Mouse (Mus musculus) 416B (cell line): ENCODE results near the gene Spag17.
A peak's percentile ranks its signal among the peaks of the same experiment; 100 is the strongest.

ENCODE experiments used
- DNase-seq: peaks from one replicate; pipeline ENCODE4 v3.0.0; 2011; ENCODE audit warnings: low read depth

Spag17 gene

GRCm38 (mm10) chr3:99964345-99964744 lies 79.1 kb downstream of the Spag17 start:
- no peak for DNase-seq

GRCm38 (mm10) chr3:99965863-99966262 lies 80.7 kb downstream of the Spag17 start:
- no peak for DNase-seq

GRCm38 (mm10) chr3:99966285-99966684 lies 81.1 kb downstream of the Spag17 start:
- DNase-seq, result no peak

- no peak for DNase-seq
Observed at GRCm38 (mm10) chr3:99970766-99971165, 85.6 kb downstream of the Spag17 start.

- DNase-seq, result peak; percentile 26
Observed at GRCm38 (mm10) chr3:99981046-99981445, 95.8 kb downstream of the Spag17 start.

GRCm38 (mm10) chr3:100004676-100005075 lies 119.5 kb downstream of the Spag17 start:
- no peak for DNase-seq

GRCm38 (mm10) chr3:100009807-100010206 lies 124.6 kb downstream of the Spag17 start:
- no peak for DNase-seq

- no peak for DNase-seq
Observed at GRCm38 (mm10) chr3:100014110-100014509, 128.9 kb downstream of the Spag17 start.

GRCm38 (mm10) chr3:100031291-100031690 lies 146.1 kb downstream of the Spag17 start:
- no peak for DNase-seq

- no peak for DNase-seq
Observed at GRCm38 (mm10) chr3:100032969-100033368, 147.8 kb downstream of the Spag17 start.

- no peak for DNase-seq
Observed at GRCm38 (mm10) chr3:100034366-100034956, 149.3 kb downstream of the Spag17 start.

GRCm38 (mm10) chr3:100035097-100035496 lies 149.9 kb downstream of the Spag17 start:
- DNase-seq, result no peak

- no peak for DNase-seq
Observed at GRCm38 (mm10) chr3:100036846-100037245, 151.6 kb downstream of the Spag17 start.

GRCm38 (mm10) chr3:100074406-100074805 lies 189.2 kb downstream of the Spag17 start:
- no peak for DNase-seq

- DNase-seq, result no peak
Observed at GRCm38 (mm10) chr3:100102386-100103092, 217.3 kb downstream of the Spag17 start.

GRCm38 (mm10) chr3:100106736-100107135 lies 221.5 kb downstream of the Spag17 start:
- no peak for DNase-seq

GRCm38 (mm10) chr3:100118681-100119080 lies 233.5 kb downstream of the Spag17 start:
- DNase-seq, result no peak

GRCm38 (mm10) chr3:100121961-100122360 lies 236.8 kb downstream of the Spag17 start:
- no peak for DNase-seq

GRCm38 (mm10) chr3:100122445-100122844 lies 237.2 kb downstream of the Spag17 start:
- peak; percentile 3 for DNase-seq

GRCm38 (mm10) chr3:100160682-100161445 lies 275.7 kb downstream of the Spag17 start:
- no peak for DNase-seq

GRCm38 (mm10) chr3:100161665-100162314 lies 276.6 kb downstream of the Spag17 start:
- peak; percentile 31 for DNase-seq

- DNase-seq, result peak; percentile 95
Observed at GRCm38 (mm10) chr3:100162315-100163105, 277.3 kb downstream of the Spag17 start, which contains the start of the genes Gdap2 and Wdr3. Gene Gdap2 (plus strand): TSS chr3:100162381. Gene Wdr3 (minus strand): TSS chr3:100162407.
